Mouse (Mus musculus): ENCODE results near the gene Pde2a. TPM values are rescaled to one million over a fixed set of nuclear protein-coding genes. Genes with fewer than 3 reads are reported as not detected.

Gene Pde2a
- polyA plus RNA-seq (2016; fragmentation: Nextera tagmentation; extraction: Ambion mirVana): 8.9 and 9.0 TPM in 2 replicates

DNA sequence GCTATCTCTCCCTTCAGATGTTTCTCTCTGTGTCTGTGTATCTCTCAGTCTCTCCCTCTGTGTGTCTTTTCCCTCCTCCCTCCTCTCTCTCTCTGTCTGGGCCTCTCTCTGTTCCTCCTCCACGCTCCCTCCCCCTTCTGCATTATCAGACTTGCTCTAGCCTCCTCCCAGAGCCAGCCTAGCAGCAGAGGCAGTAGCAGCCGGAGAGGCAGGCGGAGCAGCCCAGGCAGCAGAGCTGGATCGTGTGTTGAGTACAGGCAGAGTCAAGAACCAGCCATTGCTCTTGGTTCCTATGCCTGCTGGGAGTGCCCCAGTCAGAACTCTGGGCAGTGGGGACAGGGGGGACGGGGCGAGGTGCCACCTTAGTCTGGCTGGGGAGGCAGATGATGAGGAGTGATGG is at the start of gene Pde2a:
Pde2a (plus strand) TSS at position 163 of the 400 bp plus-strand sequence.
- no peak within 1 kb of the TSS for H3K4me3 ChIP-seq (replicated peaks)
- no peak within 1 kb of the TSS for H3K4me2 ChIP-seq
- no peaks in the 10 kb centered on the region for H3K36me3 ChIP-seq
- WGBS: 30% methylated on average over 6 of the region's 6 CpGs
- no peak within 1 kb of the TSS for H3K27ac ChIP-seq
- H3K4me1 ChIP-seq (replicated peaks): 0 out of 2 replicates have a peak, but pooled peaks cover under 1% of the 10 kb centered on the region
- H3K27me3 ChIP-seq: peaks cover 47% of the 10 kb centered on the region
- no peaks in the 10 kb centered on the region for H3K9me3 ChIP-seq
- H3K9ac ChIP-seq (replicated peaks): no peak within 1 kb of the TSS
- no peak for ATAC-seq (ENCODE audit: insufficient number of reproducible peaks, insufficient read depth, low FRiP score, low TSS enrichment, low read depth)

- H3K27ac ChIP-seq: no peak overlapping the region
- no peak for ATAC-seq (ENCODE audit: insufficient number of reproducible peaks, insufficient read depth, low FRiP score, low TSS enrichment, low read depth)
These were observed 48.4 kb upstream of the Pde2a start for GRCm38 (mm10) chr7:101373082-101373481.

DNA sequence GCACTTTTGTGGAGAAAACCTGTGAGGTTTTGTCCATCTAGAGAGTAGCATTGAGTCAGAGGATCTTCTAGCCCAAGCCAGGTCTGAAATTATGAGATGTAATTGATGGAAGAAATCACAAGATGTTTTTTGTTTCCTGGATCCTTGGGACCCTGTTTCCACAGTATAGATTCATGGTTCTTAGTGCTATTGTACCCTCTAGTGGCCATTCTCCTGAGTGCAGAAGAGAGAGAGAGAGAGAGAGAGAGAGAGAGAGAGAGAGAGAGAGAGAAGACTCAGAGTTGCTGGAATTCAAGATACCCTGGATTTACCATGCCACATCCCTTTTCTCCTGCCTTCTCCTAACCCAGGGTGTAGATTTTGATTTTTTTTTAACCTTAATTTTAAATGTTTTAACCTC is 47.3 kb upstream of the Pde2a start:
- Histone ChIP-seq H3K4me1 (replicated peaks) (peaks cover 24% of the 10 kb centered on the region), H3K27me3 (no peaks in the 10 kb centered on the region), H3K9ac (replicated peaks) (no peak overlapping the region), H3K4me2 (no peak overlapping the region), H3K36me3 (no peaks in the 10 kb centered on the region), H3K9me3 (no peaks in the 10 kb centered on the region), H3K27ac (no peak overlapping the region), H3K4me3 (replicated peaks) (no peak overlapping the region)
- ATAC-seq (ENCODE audit: insufficient number of reproducible peaks, insufficient read depth, low FRiP score, low TSS enrichment, low read depth): no peak

More at GRCm38 (mm10) chr7:101373082-101373481, 48.4 kb upstream of the Pde2a start:
- no peak overlapping the region for H3K9ac ChIP-seq (replicated peaks)
- no peaks in the 10 kb centered on the region for H3K9me3 ChIP-seq
- no peaks in the 10 kb centered on the region for H3K36me3 ChIP-seq
- no peaks in the 10 kb centered on the region for H3K27me3 ChIP-seq
- 78% methylated on average over 26 of the region's 26 CpGs for WGBS
- no peak overlapping the region for H3K4me2 ChIP-seq
- H3K4me1 ChIP-seq (replicated peaks): peaks cover 19% of the 10 kb centered on the region
- H3K4me3 ChIP-seq (replicated peaks): no peak overlapping the region

DNA sequence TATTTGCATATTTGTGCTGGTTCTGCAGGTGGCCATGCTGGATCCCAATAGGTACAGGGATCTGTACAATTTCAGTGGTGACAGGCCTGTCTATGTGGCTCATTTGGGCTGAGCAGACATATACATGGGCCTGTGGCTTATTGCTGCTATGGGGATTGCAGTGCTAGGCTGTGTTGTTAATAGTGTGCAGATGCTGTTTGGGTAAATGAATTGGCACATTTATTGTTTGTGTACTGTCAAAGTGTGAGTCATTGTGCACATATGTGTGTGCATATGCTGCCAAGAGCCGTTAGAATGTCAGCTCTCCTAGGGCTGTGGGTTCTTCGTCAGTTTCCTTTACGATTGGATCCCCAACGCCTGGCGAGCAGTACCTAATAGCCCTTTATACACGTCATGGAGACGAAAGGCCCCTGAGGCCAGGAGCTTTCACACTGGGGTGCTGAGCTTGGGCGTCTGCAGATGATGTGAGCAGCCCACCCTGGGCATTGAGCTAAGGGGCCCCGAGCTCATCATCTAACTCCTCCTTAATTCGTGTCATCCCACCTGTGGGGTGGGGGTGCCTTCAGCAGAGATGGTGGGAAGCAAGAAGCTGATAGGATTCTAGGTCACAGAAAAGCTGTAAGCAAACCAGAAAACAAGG is 44.7 kb upstream of the Pde2a start:
- Histone ChIP-seq H3K4me2 (no peak overlapping the region), H3K27ac (peak overlapping the region; percentile 41; the same call in 1 of the 2 replicates), H3K9ac (replicated peaks) (no peak overlapping the region), H3K36me3 (no peaks in the 10 kb centered on the region), H3K27me3 (no peaks in the 10 kb centered on the region), H3K4me1 (replicated peaks) (peaks cover 31% of the 10 kb centered on the region), H3K4me3 (replicated peaks) (no peak overlapping the region), H3K9me3 (no peaks in the 10 kb centered on the region)
- ATAC-seq (ENCODE audit: insufficient number of reproducible peaks, insufficient read depth, low FRiP score, low TSS enrichment, low read depth): no peak
- 48% methylated on average over 10 of the region's 10 CpGs for WGBS

DNA sequence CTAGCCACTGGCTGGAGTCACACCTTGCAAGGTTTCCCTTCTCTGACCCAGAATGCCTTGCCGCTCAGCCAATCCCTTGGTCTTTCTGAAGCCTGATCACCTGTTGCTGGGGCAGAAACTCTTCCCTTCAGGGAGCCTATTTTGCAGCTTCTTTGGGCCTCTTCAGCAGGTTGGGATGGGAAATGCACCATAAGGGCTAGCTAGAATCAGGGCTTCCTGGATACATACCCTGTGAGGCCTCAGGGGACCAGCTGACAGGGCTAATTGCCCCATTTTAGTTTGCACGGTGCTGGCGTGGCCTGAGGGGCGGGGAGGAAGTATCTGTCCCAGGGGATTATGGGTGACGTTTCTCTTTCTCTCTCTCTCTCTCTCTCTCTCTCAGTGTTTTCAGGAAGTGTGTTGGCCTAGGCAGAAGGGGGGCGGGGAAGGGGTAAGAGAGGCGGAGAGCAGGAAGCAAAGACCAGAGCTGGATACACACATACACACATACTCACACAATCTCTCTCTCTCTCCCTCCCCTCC is 43.7 kb upstream of the Pde2a start:
- H3K4me1 ChIP-seq (replicated peaks): peaks cover 31% of the 10 kb centered on the region
- no peak overlapping the region for H3K9ac ChIP-seq (replicated peaks)
- H3K4me2 ChIP-seq: peak overlapping the region; percentile 43
- no peaks in the 10 kb centered on the region for H3K27me3 ChIP-seq
- H3K4me3 ChIP-seq (replicated peaks): peak overlapping the region; percentile 3; the same call in 1 of the 2 replicates
- no peaks in the 10 kb centered on the region for H3K9me3 ChIP-seq
- ATAC-seq (ENCODE audit: insufficient number of reproducible peaks, insufficient read depth, low FRiP score, low TSS enrichment, low read depth): peak; percentile 41
- no peaks in the 10 kb centered on the region for H3K36me3 ChIP-seq
- 23% methylated on average over 7 of the region's 7 CpGs for WGBS
- peak overlapping the region; percentile 72; the same call in 1 of the 2 replicates for H3K27ac ChIP-seq

DNA sequence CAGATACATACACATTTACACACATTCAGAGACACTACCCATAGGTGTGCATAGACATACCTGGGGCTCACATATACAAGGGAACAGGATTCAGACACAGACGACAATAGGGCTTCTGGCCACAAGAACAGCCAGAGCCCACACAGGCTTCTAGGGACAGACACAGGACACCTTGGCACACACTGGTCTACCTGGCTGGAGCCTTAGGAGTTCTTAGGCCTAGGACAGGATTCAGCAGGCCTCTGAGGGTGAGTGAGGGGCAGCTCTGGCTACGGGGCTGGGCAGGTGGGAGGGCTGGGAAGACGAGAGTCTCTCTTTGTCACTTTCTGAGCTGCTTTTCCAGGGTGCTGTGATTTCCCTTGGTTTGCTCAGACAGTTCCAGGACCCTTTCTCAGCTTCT is 43.2 kb upstream of the Pde2a start:
- H3K9ac ChIP-seq (replicated peaks): peak overlapping the region; percentile 3; the same call in 1 of the 2 replicates
- H3K4me2 ChIP-seq: peak overlapping the region; percentile 43
- 61% methylated on average over 3 of the region's 3 CpGs for WGBS

DNA sequence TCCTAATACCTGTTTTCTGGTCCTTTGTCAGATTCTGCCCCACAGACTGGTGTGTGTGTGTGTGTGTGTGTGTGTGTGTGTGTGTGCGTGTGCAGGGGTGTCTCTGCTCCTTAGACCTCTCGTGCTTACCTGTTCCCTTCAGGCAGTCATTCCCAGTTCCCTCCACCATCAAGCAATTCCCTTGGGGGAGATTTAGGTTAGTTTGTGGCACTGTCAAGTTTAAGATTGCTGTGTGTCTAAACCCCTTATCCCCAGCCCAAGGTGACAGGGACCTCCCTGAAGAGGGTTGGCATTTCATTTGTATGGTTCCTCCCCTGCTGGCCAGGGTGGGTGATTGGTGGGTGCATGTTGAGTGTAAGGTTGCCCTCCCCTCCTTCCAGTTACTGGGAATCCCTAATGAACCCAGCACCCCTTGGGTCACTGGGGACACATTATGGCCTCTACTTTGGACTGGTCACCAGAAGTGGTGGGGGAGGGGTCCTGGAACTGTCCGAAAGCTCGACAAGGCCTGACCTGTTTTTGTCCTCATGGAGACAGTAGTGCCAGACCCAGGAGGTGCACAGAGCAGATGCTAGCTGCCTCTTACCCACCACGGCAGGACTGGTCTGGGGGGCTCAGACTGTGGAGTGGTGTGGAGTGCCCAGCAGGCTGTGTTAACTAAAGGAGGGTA is 42.6 kb upstream of the Pde2a start:
- H3K4me2 ChIP-seq: peak overlapping the region; percentile 43
- peaks cover 31% of the 10 kb centered on the region for H3K4me1 ChIP-seq (replicated peaks)
- H3K9me3 ChIP-seq: no peaks in the 10 kb centered on the region
- peak overlapping the region; percentile 72 for H3K27ac ChIP-seq
- no peak overlapping the region for H3K9ac ChIP-seq (replicated peaks)
- H3K4me3 ChIP-seq (replicated peaks): no peak overlapping the region
- ATAC-seq (ENCODE audit: insufficient number of reproducible peaks, insufficient read depth, low FRiP score, low TSS enrichment, low read depth): no peak
- H3K36me3 ChIP-seq: no peaks in the 10 kb centered on the region
- 61% methylated on average over 5 of the region's 5 CpGs for WGBS
- H3K27me3 ChIP-seq: no peaks in the 10 kb centered on the region

More for the DNA sequence above, 43.2 kb upstream of the Pde2a start:
- Histone ChIP-seq H3K27me3 (no peaks in the 10 kb centered on the region), H3K4me1 (replicated peaks) (peaks cover 31% of the 10 kb centered on the region), H3K4me3 (replicated peaks) (0 out of 2 replicates have a peak overlapping the region, but pooled peaks have one; percentile 3), H3K27ac (peak overlapping the region; percentile 72; the same call in 1 of the 2 replicates), H3K36me3 (no peaks in the 10 kb centered on the region), H3K9me3 (no peaks in the 10 kb centered on the region)
- ATAC-seq (ENCODE audit: insufficient number of reproducible peaks, insufficient read depth, low FRiP score, low TSS enrichment, low read depth): no peak

- Histone ChIP-seq H3K27me3 (no peaks in the 10 kb centered on the region), H3K4me1 (replicated peaks) (peaks cover 33% of the 10 kb centered on the region), H3K4me2 (no peak overlapping the region), H3K4me3 (replicated peaks) (no peak overlapping the region), H3K9me3 (no peaks in the 10 kb centered on the region), H3K27ac (peak overlapping the region; percentile 18), H3K36me3 (no peaks in the 10 kb centered on the region), H3K9ac (replicated peaks) (no peak overlapping the region)
- WGBS: 71% methylated on average over 2 of the region's 2 CpGs
- no peak for ATAC-seq (ENCODE audit: insufficient number of reproducible peaks, insufficient read depth, low FRiP score, low TSS enrichment, low read depth)
These were observed 41.8 kb upstream of the Pde2a start for GRCm38 (mm10) chr7:101379732-101380131.

DNA sequence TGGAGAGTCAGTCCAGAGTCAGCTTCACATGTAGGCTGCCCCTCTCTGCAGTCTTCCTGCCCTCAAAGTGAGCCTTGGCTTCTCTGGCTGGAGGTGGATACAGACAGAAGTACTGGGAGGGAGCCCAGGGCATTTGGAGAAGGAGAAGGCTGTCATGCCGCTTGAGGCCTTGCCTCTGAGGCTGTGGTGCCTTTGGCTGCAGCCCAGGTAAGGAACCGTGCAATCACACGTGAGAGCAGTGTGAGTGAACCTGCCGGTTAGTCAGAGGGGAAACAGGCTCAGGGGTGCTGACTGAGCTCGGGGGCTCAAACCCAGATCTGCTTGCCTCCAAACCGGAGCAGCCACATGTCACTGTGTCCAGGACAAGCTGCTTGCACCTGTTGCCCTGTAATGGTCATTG is 40.0 kb upstream of the Pde2a start:
- Histone ChIP-seq H3K4me3 (replicated peaks) (no peak overlapping the region), H3K36me3 (no peaks in the 10 kb centered on the region), H3K27ac (no peak overlapping the region), H3K4me1 (replicated peaks) (peaks cover 50% of the 10 kb centered on the region), H3K9ac (replicated peaks) (no peak overlapping the region), H3K9me3 (no peaks in the 10 kb centered on the region), H3K27me3 (no peaks in the 10 kb centered on the region), H3K4me2 (no peak overlapping the region)
- ATAC-seq (ENCODE audit: insufficient number of reproducible peaks, insufficient read depth, low FRiP score, low TSS enrichment, low read depth): no peak
- 74% methylated on average over 6 of the region's 6 CpGs for WGBS

DNA sequence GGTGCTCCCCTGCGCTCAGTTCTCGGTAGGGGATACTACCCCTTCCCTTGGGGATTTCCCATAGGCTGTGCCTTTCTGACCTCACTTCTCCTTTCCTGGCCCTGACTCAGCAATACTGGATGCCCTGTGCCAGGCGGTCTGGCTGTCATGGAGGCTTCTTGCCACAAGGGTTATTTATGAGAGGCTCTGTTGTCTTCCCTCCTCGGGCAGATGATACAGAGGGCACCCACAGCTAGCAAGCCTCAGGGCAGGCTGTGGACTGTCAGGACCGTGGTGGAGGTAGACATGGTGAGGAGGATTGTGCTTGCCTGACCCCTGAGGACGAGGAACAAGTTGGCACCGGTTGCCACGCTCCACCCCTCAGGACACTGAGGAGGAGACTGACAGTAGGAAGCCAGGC is 39.1 kb upstream of the Pde2a start:
- Histone ChIP-seq H3K9me3 (no peaks in the 10 kb centered on the region), H3K36me3 (no peaks in the 10 kb centered on the region), H3K9ac (replicated peaks) (no peak overlapping the region), H3K27me3 (no peaks in the 10 kb centered on the region), H3K27ac (no peak overlapping the region), H3K4me2 (no peak overlapping the region), H3K4me3 (replicated peaks) (no peak overlapping the region), H3K4me1 (replicated peaks) (peaks cover 42% of the 10 kb centered on the region)
- no peak for ATAC-seq (ENCODE audit: insufficient number of reproducible peaks, insufficient read depth, low FRiP score, low TSS enrichment, low read depth)
- WGBS: 63% methylated on average over 8 of the region's 8 CpGs

- Histone ChIP-seq H3K4me1 (replicated peaks) (peaks cover 29% of the 10 kb centered on the region), H3K27ac (no peak overlapping the region), H3K9ac (replicated peaks) (no peak overlapping the region), H3K4me3 (replicated peaks) (no peak overlapping the region), H3K4me2 (no peak overlapping the region), H3K9me3 (no peaks in the 10 kb centered on the region), H3K36me3 (peaks cover 2% of the 10 kb centered on the region; the same call in 1 of the 2 replicates), H3K27me3 (no peaks in the 10 kb centered on the region)
- ATAC-seq (ENCODE audit: insufficient number of reproducible peaks, insufficient read depth, low FRiP score, low TSS enrichment, low read depth): no peak
- WGBS: 82% methylated on average over 3 of the region's 3 CpGs
These were observed 37.7 kb upstream of the Pde2a start for GRCm38 (mm10) chr7:101383756-101384155.
